Mouse (Mus musculus): ENCODE results near the gene Mrpl41.

Mrpl41 gene

DNA sequence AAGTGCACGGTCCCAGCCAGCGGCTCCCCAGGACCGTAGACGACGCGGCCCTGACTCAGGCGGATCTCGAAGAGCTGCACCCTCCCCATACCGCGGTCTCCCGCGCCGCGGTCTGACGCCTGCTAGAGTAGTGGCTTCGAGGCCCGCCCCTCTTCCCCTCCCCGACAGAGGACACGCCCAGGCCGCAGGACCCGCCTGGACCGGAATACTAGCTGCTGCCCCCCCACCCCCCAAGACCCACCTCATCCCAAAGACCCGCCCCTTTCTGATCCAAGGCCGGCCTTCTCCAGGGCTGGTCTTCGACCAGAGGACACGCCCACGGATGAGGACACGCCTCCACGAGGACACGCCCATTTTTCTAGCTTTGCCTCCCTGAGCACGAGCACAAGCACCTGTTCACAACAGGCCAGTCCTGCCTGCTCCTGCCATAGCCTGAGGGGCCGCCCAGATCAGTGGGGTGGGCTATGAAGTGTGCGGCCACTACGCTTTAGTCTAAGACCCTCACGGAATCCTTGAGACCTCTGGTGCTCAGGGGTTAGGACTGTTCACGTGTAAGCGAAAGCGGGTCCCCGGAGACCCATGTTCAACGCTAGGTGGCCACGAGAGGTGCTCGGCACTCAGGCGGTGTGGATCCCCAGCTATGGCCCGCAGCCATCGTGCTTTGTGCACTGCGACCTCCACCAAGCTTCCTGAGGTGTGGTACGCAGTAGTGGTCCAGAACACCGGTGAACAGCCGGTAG, 39.7 kb downstream of the Mrpl41 start, which contains the start of gene Arrdc1:
Gene Arrdc1, minus strand, starts transcription at position 196 of the 740 bp plus-strand sequence.
- DNase-seq (ENCODE audit: low spot score in 2 of 2), result peak; percentile 95

DNA sequence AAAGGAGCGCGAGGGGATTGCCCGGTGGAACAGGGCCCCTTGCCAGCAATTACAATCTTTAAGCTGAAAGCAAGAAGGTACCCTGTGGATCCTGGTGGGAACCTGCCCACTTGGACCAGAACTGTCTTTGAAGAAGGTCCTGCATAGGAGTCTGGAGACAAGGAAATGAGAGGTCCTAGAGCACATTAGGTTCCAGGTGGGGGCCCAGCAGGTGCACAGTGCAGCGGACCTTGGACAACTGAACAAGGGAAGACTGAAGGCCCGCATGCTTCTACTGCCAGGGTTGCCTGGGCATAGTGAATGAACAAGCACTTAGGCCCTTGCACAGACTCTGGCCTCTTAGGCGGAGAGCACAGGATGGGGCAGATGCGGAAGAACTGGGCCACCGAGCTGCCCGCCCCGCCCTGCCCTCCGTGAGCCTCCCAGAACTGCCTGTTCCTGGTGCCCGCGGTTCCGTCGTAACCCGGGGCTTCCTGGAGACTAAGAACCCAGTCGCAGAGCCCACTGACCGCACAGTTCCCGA, 40.4 kb downstream of the Mrpl41 start:
- DNase-seq (ENCODE audit: low spot score in 2 of 2), result no peak

DNA sequence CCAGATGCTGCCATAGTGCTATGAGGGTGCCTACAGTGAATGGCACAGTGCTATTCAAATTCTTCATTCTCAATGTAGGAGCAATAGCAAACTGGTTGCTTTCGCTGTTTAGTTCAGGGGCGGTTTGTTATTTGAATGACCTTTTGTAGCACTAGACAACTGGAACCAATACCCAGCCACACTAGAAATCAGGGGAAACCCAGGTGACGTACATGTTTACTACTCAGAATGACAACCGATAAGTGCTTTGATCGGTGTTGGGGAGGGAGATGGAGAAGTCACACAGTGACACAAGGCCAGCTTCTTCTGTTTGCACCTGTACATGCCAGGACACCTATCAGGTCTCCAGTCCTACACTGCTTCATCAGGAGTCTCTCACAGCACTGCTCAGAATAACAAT, 45.3 kb downstream of the Mrpl41 start:
- no peak for DNase-seq (ENCODE audit: low spot score in 2 of 2)

DNA sequence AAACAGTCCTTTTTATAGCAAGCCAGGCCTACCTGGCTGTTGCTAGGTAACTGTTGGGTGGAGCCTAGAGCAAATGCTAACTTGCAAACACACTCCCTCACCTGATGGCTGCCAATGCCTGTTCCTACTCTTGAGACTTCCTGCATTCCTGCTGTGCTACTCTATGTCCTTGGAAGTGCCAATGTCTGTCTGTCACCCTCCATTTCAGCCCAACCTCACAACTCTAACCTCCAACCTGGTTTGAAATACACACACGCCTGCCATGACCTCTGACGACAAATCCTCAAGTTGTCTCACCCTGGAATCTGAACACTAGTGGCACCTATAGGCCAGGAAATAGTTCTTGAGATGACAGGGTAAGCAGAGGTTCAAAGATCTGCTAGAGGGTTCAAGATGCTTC, 45.8 kb downstream of the Mrpl41 start:
- DNase-seq (ENCODE audit: low spot score in 2 of 2), result no peak

DNA sequence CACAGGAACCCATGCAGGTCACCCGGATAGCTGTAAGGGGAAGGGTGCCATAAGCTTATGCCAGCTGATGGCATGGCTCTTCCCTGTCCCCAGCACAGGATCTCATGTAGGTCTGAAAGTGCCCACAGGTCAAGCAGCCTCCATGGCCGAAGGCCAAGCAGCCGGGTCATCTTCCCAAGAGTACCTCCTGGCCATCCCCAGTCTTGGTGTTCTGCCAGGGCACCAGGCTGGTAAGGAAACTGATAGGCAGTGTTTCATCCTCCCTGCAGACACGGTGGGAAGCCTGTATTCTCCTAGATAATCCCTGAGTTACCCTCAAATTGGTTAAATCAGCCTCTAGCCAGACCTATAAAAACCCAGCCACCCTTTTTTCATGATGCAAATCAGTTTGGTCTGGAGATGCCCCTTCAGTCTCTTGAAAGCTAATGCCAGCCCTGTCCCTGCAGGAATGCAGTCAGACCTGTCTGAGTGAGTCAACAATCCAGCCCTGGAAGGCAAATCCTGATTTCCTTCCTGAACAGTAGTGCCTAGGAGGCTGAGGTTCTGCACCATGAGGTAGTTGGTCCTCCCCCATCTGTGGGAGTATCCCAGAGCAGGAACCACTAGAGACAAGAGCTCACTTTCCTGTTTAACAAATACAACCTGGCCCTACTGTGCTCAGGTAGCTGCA, 47.0 kb downstream of the Mrpl41 start:
- DNase-seq (ENCODE audit: low spot score in 2 of 2), result peak in 1 of 2 experiments; percentile 58

DNA sequence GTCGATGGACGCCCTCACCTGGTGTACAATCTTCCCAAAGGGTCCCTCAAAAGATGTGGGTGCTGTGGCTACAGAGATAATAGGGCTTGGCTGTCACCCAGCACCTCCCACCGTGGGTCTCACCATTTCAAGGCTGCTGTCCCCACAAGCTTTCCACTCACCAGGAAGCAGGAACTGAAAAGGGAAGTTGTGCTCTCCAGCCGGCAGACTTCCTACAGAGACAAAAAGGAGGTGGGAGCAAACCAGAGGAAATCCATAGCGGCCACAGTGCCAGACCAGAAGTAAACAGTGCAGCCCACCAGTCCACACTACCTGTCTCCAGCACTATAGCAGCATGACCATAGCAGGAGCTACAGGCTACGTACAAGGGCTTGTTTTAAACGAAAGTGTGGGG, 47.9 kb downstream of the Mrpl41 start:
- DNase-seq (ENCODE audit: low spot score in 2 of 2), result peak in 1 of 2 experiments; percentile 54

DNA sequence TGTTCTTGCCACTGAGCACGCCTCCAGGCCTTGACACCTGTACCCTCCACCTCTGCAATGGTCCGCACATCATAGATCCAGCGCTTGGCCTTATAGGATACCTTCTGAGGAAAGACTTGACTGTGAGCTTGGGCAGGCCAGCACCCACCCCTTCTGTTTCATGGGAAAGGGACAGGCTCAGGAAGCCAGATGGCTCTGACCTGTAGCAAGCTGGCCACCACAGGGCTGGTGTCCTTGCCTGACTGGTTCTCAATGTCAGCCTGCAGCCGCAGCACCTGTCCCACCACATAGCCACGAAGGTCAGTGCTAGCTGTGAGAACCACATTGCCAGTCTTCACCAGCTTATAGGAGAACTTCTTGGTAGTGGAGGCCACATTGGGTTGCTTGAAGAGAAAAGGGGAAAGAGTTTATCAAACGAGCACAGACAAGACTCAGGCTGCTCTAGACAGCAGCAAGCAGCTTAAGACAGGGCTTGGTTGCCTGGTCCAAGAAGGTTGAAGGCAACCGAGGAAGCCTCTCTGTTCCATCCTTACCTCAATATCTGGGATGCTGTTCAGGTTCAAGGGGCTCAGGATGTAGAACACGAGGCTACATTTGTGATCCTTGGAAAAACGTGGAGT, 48.4 kb downstream of the Mrpl41 start:
- DNase-seq (ENCODE audit: low spot score in 2 of 2), result peak in 1 of 2 experiments; percentile 56

DNA sequence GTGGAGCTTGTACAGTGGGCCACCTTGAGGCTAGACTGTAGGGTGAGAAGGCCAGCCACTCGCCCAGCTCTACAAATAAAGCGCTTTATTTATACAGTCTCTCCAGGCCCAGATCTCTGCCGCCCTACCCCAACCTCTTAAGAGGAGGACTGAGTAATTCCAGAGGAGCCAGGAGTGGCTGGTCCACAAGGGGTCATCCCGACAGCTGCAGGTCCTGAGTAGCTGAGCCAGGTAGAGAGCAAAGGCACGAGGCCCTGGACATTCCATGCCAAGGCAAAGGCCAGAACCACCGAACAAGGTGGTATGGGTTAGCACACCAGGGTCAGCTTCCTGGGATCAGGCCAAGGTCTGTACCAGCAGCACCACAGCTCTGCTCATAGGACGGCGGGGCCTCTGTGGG, 49.6 kb downstream of the Mrpl41 start:
- DNase-seq (ENCODE audit: low spot score in 2 of 2), result peak in 1 of 2 experiments; percentile 57
